In genomic region chr14:32125256-32125655, GRCm38 (mm10) we compare ENCODE assay signal across 35 mouse cellular contexts. TPM values are rescaled to one million over a fixed set of nuclear protein-coding genes. Genes with fewer than 3 reads are reported as not detected.
"Had no signal": no experiment of that assay in that cellular context is flagged by ENCODE, and none has a peak within 500 bp of the region (broad histone marks: within the 10 kb centered on the region; RNA-seq: fewer than 3 reads in every experiment).

No protein-coding gene starts in this region.

RNA-seq across cellular contexts. Expression of gene Msmb, which starts 16.6 kb away (rescaled TPM):
- total RNA-seq: left cerebral cortex, postnatal 14 days; left cerebral cortex, postnatal 25 days; left cerebral cortex, postnatal 36 days; left cerebral cortex, postnatal 4 days; liver, adult 2 months; megakaryocyte progenitor cell, adult 5-6 weeks; megakaryocyte, adult 5-6 weeks; megakaryocyte-erythroid progenitor cell, adult 5-6 weeks; midbrain, postnatal 0 days; monocyte, adult 5-6 weeks had no signal
- polyA plus RNA-seq: limb, embryonic 10.5 days; limb, embryonic 11.5 days; limb, embryonic 12.5 days; limb, embryonic 13.5 days; limb, embryonic 14.5 days; limb, embryonic 15.5 days; liver, adult 2 months; liver, embryonic 11.5 days; liver, embryonic 16.5 days; lung, adult 2 months; lung, embryonic 14.5 days; lung, embryonic 15.5 days; lung, embryonic 16.5 days; lung, postnatal 0 days; macrophage; midbrain, embryonic 10.5 days; midbrain, embryonic 11.5 days; midbrain, embryonic 12.5 days; midbrain, embryonic 13.5 days; midbrain, embryonic 14.5 days; midbrain, embryonic 15.5 days; midbrain, embryonic 16.5 days; midbrain, postnatal 0 days; myocyte; neural tube, embryonic 11.5 days; neural tube, embryonic 12.5 days; neural tube, embryonic 13.5 days had no signal
